Mouse (Mus musculus): ENCODE measurements at regions not wholly inside any gene's neighbourhood (a gene's known extent, or its start where the extent isn't known, plus 50 kb on each side); places are given as distances from the start of the nearest gene placed in this dataset.

DNA sequence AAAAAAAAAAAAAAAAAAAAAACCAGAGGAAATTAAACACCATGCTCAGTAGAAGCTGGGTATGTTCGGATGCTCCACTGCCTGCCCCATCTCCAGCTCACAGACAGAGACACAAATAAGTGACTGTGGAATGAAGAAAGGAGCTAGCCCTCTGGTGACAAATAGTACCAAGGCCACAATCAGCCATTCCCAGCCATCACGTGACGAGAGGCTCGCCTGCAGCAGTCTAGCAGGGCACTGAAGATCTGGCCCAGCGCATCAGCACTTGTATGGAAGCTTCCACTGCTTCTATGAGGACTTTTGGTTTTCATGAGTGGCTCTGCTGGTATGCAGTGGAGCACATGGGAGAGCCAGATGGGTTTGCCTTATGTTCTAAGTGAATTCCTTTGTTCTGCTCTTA, 68.6 kb upstream of the Rgma start:
- DNase-seq (ENCODE audit: extremely low spot score in 1 of 2, low spot score in 1 of 2), result no peak

DNA sequence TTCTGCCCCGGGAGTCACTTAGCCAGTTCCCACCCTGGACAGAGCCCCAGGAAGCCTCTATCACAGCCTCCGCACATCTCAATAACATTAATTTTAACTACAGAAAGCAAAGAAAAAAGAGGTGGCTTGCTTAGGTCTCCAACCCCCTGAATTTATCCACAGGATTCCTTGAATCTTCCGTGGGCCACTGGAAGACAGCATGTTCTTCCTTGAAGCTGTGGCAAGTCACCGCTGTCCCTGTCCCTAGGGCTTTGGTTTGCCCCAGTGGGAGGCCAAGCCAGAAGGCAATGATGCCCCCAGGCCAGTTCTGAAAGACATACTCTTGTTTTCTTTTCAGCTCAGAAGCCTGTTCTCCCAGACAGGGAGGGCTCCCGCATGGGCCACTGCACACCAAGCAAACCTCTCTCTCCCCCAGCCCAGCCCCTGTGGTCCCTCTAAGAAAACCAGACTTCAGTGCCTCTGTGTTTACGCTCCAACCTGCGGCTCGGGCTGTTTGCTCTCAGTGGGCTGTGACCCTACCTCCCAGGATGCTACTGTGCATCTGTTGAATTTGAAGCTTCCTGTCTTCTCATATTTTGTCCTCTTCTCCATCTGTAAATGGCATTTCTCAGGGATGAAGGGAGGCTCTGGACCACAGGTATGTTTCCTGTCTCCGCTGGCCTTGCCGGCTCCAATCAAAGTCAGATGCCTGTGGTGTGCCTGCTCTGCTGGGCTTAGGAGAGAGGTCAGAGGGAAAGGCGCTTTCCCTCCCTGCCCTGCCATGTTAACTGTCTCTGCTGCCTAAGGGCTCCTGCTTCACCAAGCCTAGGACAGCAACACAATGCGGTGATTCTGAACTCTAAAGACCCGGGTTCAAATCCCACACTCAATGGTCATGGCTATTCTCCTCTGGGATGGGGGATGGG, 67.5 kb upstream of the Rgma start:
- no peak for DNase-seq (ENCODE audit: extremely low spot score in 1 of 2, low spot score in 1 of 2)

DNA sequence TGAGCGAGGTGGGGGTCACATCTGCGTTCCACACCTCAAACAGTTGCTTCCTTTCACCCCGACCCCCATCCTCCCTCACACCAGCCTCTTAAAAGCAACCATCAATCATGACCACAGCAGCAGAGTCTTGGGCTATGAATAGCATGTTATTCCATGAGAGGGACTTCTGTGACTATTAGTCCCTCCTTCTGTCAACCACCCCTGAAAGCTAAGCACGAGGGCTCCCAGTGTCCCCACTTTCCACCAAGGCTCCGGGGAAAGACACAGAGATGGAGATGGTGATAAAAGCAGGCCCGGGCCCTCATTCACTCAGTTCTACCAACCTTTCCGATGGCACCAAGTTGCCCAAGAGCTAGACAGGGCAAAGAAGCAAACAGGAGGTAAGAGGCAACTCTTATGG, 66.3 kb upstream of the Rgma start:
- no peak for DNase-seq (ENCODE audit: extremely low spot score in 1 of 2, low spot score in 1 of 2)

DNA sequence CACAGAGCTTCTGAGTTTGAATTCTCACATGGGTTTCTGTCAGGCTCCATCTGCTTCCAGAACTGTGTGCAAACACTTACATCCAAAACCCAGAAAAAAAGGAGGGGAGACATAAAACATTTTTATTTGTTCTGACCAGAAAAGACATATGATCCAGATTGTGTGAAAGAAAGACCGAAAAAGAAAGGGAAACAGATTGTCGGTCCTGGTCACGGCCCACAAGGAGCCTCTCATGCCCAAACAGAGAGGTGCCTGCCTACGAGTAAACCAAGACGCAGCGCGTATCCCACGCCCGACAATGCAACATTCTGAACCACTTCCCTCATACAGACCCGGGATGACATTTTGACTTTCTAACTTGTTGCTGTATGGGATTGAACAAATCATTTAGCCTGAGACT, 65.3 kb upstream of the Rgma start:
- DNase-seq (ENCODE audit: extremely low spot score in 1 of 2, low spot score in 1 of 2), result no peak

DNA sequence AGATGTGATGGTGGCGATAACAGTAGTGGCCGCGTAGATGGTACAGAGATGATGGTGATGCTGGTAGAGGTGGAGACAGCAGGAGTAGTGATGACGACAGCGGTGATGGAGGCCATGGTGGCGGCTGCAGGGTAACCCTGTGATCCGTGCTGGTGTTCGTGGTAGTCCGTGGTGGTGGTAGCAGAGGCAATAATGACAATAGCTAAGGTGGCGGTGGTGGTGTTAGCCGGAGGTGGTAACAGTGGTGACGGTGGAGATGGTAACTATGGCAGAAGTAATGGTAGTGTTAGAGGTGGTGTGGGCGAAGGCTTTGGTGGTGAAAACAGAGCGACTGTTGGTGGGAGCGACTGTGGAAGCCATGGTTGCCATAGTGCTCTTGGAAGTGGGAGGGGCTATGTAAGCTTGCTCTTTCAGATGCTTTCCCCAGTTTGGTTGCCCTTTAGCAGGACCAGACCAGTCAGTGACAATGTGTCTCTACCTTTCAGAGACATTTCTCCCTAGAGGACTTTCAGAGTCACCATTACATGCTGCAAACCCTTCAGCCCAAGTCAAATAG, 64.7 kb upstream of the Rgma start:
- no peak for DNase-seq (ENCODE audit: extremely low spot score in 1 of 2, low spot score in 1 of 2)

DNA sequence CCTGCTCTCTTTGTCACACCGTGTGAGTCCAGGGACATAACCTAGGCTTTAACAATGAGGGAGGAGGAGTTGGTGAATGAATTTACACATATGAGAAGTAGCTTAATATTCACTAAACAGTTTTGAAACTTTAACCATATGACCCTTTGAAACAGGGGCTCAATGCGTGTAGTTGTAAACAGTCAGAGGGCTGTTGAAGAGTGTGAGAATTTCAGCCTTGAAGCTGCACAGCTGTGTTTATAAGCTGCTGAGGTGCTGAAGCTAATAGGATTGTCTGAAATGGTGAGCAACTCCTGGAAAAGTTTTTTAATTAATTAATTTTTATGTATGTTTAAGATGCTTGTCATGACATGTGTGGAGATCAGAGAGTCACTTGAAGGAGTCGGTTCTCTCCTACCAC, 59.8 kb upstream of the Rgma start:
- DNase-seq (ENCODE audit: extremely low spot score in 1 of 2, low spot score in 1 of 2), result no peak

DNA sequence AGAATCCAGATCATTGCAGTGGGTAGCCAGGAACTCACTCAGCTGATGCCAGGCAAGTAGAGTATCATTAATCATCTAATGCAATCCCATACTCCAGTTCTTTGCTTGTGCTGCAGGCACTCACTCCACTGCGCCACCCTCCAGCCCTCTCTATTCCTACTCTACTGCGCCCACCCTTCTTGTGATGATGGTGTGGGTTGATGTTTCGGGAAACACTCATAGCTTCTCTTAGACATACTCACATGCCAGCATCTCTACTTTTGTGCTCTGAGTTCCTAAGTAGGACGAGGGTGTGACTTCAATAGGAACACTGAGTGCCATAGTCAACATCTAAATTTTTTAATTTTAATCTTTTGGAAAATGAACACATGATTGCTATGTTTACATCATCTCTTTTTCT, 57.7 kb upstream of the Rgma start:
- DNase-seq (ENCODE audit: extremely low spot score in 1 of 2, low spot score in 1 of 2), result no peak

DNA sequence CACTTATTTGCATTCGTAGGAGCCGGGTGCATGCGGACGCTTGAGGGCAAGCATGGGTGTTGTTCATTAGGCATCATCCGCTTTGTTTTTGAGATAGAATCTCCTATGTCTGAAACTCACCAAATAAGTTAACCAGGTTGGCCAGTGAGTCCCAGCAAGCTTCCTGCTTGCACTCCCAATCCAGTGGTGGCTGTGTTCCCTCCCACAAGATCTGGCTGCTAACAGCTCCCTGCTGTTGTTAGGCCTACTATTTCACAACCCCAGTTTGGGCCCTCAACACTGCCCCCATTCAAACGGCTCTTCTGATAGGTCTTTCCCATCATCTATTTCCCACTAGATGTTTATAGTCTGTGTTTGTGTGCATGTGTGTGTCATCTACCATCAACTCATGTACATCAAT, 56.3 kb upstream of the Rgma start:
- DNase-seq (ENCODE audit: extremely low spot score in 1 of 2, low spot score in 1 of 2), result no peak

DNA sequence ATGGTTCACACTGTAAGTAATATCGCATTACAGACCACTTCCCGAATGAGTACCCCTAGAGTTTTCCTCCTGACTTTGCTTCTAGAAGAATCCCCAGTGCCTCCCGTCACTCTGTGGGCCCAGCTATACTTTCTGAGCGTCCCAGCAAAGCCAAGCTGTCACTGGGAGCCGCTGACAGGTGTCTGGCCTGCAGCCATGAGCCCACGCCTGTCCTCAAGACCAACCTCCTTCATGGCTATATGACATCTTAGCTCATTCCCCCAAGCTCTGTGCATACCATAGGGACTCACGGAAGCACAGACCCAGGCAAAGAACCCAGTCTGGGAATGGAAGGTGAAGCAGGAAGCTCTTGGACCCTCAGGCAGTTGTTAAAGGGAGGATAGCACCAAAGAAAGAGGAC, 55.3 kb upstream of the Rgma start:
- DNase-seq (ENCODE audit: extremely low spot score in 1 of 2, low spot score in 1 of 2), result no peak

DNA sequence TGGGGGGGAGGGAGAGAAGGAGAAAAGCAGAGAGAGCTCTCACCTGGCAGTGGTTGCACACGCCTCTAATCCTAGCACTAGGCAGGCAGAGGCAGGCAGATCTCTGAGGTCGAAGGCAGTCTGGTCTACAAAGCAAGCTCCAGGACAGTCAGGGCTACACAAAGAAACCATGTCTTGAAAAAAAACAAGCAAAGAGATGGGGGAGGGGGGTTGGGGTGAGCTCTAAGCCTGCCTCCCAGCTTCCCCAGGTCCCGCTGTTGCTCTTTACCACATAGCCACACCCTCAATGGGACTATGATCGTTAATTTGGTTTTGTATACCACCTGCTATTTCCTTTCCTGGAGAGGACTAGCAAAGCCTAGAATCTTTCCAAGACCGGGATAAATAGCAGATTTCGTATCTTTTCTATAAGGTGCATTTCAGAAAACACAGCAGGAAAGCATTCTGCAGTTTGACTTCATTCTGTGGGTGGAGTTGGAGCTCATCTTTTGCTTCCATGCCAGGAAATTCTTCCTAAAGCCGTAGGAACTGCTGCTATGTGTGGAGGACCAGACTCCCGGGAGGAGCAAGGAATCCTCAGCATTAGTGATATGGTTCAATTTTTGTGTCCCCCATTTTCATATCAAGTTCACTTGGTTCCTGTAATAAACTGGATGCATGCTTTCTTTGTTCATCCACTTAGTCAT, 52.7 kb upstream of the Rgma start:
- DNase-seq (ENCODE audit: extremely low spot score in 1 of 2, low spot score in 1 of 2), result peak in 1 of 2 experiments; percentile 65

DNA sequence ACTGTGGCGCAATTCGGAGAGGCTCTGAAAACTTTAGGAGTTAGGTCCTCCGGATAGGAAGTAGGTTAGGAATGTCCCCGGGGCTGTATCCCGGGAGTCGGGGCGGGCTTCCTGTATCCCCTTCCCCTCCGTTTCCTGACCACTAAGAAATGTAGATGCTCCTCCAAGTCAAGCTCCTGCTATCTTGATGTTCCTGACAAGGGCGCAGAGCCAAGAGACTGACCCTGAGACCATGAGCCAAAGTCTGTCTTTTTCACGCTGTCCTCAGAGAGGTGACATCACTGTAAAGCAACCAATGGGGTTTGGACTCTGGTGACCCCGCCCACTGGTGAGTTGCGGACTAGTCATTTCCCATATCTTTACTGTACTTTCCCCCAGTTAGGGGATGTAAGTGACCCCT, 51.8 kb upstream of the Rgma start:
- DNase-seq (ENCODE audit: extremely low spot score in 1 of 2, low spot score in 1 of 2), result no peak

DNA sequence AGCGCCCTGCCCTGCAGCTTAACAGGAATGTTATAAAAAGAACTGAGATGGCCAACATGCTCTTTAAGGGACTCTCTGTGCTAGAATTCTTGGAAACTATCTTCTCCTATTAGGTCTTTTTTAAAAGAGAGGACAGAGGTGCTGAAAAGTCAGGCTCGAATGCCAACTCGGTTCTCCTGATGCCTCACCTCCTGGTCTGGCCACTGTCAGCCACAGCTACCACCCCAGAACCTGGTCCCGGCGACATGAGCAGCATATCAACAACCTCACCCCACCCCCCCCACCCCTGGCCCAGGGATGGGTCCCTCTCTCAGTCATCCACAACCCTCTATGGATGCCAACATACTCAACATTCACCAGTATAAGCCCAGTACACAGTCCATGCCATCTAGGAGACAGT, 49.8 kb upstream of the Rgma start:
- DNase-seq (ENCODE audit: extremely low spot score in 1 of 2, low spot score in 1 of 2), result no peak
